Mouse (Mus musculus) C2C12 (cell line): ENCODE data around the gene Nav2. TPM values are rescaled to one million over a fixed set of nuclear protein-coding genes. Genes with fewer than 3 reads are reported as not detected.

Experiments used
- H3K27me3 ChIP-seq: one replicate; pipeline ENCODE4 v1.6.1; 2011; ENCODE audit not compliant: control insufficient read depth, insufficient read depth, insufficient read length
- H3K36me3 ChIP-seq: one replicate; pipeline ENCODE4 v1.6.1; 2011; ENCODE audit not compliant: control insufficient read depth, insufficient read depth
- H3K4me3 ChIP-seq: one replicate; pipeline ENCODE4 v1.5.1; 2011; ENCODE audit warnings: mild to moderate bottlenecking, control low read depth; ENCODE audit not compliant: poor library complexity, insufficient read depth, severe bottlenecking
- H3K79me2 ChIP-seq: one replicate; pipeline ENCODE4 v1.6.1; 2011; ENCODE audit not compliant: control insufficient read depth, insufficient read depth
- H3K79me3 ChIP-seq: one replicate; pipeline ENCODE4 v1.6.1; 2011; ENCODE audit warnings: low read depth, control low read depth
- H3ac ChIP-seq: one replicate; pipeline ENCODE3; 2011; ENCODE audit warnings: low read depth; ENCODE audit not compliant: control insufficient read depth, insufficient read length
- CEBPB ChIP-seq: IDR thresholded peaks from one replicate; pipeline ENCODE4 v1.6.1; 2011; ENCODE audit warnings: low read depth, mild to moderate bottlenecking, control low read depth, moderate library complexity
- CTCF ChIP-seq: IDR thresholded peaks from one replicate; pipeline ENCODE4 v1.5.1; 2011; ENCODE audit not compliant: control insufficient read depth, insufficient read depth, insufficient read length
- FOSL1 ChIP-seq: IDR thresholded peaks from one replicate; pipeline ENCODE4 v1.8.0; 2011; ENCODE audit warnings: mild to moderate bottlenecking, low read length; ENCODE audit not compliant: poor library complexity, insufficient read depth, severe bottlenecking
- MAX ChIP-seq: IDR thresholded peaks from one replicate; pipeline ENCODE4 v1.6.1; 2011; ENCODE audit warnings: mild to moderate bottlenecking, control low read depth
- MYOD1 ChIP-seq: IDR thresholded peaks from one replicate; pipeline ENCODE4 v1.6.1; 2011; ENCODE audit warnings: low read depth; ENCODE audit not compliant: control insufficient read depth, insufficient read length
- MYOG ChIP-seq: IDR thresholded peaks from one replicate; pipeline ENCODE4 v1.6.1; 2011; ENCODE audit not compliant: control insufficient read depth, insufficient read length; ENCODE audit errors: extremely low read depth
- USF1 ChIP-seq: IDR thresholded peaks from one replicate; pipeline ENCODE4 v1.6.1; 2011; ENCODE audit warnings: low read depth, mild to moderate bottlenecking, control low read depth, moderate library complexity
- polyA plus RNA-seq: library from polyadenylated mRNA; unstranded; fragments of >200 nt; fragmentation: generic; extraction: Trizol; gene quantifications from one replicate; pipeline ENCODE4 v1.2.1, GENCODE M21; 2012; ENCODE audit warnings: missing spikeins

The Nav2 gene
- polyA plus RNA-seq, 1 experiment, result 4.7 TPM

DNA sequence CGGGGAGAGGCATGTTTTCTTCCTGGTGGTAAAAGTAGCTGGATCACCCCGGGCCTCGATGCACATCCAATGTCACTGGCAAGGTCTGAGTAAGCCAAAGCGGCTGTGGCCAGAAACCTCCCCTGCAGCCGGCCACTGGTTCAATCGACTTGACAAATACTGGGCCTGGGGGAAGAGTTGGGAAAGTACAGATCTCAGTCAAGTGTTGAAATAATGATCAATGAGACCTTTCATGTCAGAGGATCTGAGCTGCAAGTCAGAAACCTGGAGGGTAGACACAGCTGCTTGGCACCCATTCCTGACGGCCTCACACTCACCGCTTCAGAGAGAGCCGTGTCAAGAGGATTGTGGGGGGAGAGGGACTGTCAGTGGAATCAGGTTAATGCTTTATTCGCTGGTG lies 548.9 kb downstream of the Nav2 start:
- Histone ChIP-seq H3ac (no peak overlapping the region), H3K27me3 (no peaks in the 10 kb centered on the region), H3K79me2 (no peaks in the 10 kb centered on the region), H3K79me3 (no peaks in the 10 kb centered on the region), H3K4me3 (no peak overlapping the region), H3K36me3 (no peaks in the 10 kb centered on the region)
- TF ChIP-seq USF1 (no peak), FOSL1 (no peak), CTCF (no peak), MYOG (no peak), CEBPB (no peak), MYOD1 (no peak), MAX (no peak)

GRCm38 (mm10) chr7:49457890-49458289 lies 549.4 kb downstream of the Nav2 start:
- H3K4me3 ChIP-seq, result no peak overlapping the region
- TF ChIP-seq USF1, result no peak
- no peak for TF ChIP-seq MYOD1
- TF ChIP-seq CEBPB, result no peak
- no peak for TF ChIP-seq FOSL1
- TF ChIP-seq MYOG, result no peak
- no peak for TF ChIP-seq CTCF
- no peak for TF ChIP-seq MAX
- no peaks in the 10 kb centered on the region for H3K36me3 ChIP-seq
- no peaks in the 10 kb centered on the region for H3K79me2 ChIP-seq
- H3K27me3 ChIP-seq, result no peaks in the 10 kb centered on the region
- no peaks in the 10 kb centered on the region for H3K79me3 ChIP-seq
- no peak overlapping the region for H3ac ChIP-seq

- no peaks in the 10 kb centered on the region for H3K79me2 ChIP-seq
- no peak overlapping the region for H3K4me3 ChIP-seq
- no peaks in the 10 kb centered on the region for H3K27me3 ChIP-seq
- no peak for TF ChIP-seq CTCF
- no peak for TF ChIP-seq MYOG
- no peaks in the 10 kb centered on the region for H3K79me3 ChIP-seq
- no peaks in the 10 kb centered on the region for H3K36me3 ChIP-seq
- no peak overlapping the region for H3ac ChIP-seq
Measured at GRCm38 (mm10) chr7:49462328-49462811, 553.9 kb downstream of the Nav2 start.

DNA sequence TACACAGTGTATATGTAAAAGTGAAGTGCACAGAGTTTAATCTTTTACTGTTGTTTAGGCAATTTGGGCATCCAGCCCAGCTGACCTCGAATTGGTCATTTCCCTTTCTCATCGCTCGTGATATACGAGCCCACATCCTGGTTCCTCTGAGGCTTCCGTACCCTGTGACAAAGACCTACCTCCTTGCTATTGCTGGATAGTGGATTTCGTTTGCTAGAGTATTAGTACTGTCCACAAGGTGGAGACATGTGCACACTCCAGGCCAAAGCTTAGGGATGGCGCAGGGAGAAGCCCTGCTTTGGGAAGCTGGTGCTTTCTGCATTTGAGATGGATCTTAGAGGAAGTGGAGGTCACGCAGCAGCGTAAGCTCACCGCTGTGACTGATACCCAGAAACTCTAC lies 559.3 kb downstream of the Nav2 start:
- Histone ChIP-seq H3K27me3 (no peaks in the 10 kb centered on the region), H3ac (no peak overlapping the region), H3K79me2 (no peaks in the 10 kb centered on the region), H3K36me3 (no peaks in the 10 kb centered on the region), H3K79me3 (no peaks in the 10 kb centered on the region), H3K4me3 (no peak overlapping the region)
- TF ChIP-seq MYOG (no peak), USF1 (no peak), FOSL1 (no peak), MYOD1 (no peak), MAX (no peak), CTCF (no peak), CEBPB (no peak)

DNA sequence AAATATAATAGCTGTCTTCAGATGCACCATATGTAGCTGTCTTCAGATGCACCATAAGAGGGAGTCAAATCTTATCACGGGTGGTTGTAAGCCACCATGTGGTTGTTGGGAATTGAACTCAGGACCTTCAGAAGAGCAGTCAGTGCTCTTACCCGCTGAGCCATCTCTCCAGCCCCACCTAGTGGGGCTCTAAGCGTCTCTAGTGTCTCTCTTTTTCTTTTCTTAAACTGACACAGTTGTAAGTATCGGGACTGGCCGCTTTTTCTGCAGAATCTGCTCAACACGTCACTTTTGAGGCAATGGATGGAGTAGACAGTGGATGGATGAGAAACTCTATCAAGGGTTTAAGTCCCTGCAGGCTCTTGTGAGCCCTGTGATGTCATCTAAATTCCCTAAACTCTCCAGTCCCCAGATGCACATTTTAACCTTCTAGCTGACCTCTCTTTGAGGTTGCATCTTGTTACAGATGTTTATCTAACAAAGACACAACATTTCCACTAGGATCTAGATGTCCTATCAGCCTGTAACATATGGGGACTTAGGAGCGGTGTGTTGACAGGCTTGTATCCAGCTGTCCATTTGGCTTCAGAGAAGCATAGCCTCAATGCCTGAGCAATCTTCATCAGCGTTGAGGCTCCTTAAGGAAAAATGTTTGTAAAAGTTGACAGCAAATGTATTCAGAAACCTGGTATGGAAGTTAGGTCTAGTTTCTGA lies 560.1 kb downstream of the Nav2 start:
- no peak for TF ChIP-seq MAX
- no peak for TF ChIP-seq CTCF
- no peak for TF ChIP-seq USF1
- no peak for TF ChIP-seq MYOD1
- H3K27me3 ChIP-seq, result no peaks in the 10 kb centered on the region
- H3K79me2 ChIP-seq, result no peaks in the 10 kb centered on the region
- H3K4me3 ChIP-seq, result no peak overlapping the region
- H3K36me3 ChIP-seq, result no peaks in the 10 kb centered on the region
- no peak overlapping the region for H3ac ChIP-seq
- no peaks in the 10 kb centered on the region for H3K79me3 ChIP-seq

GRCm38 (mm10) chr7:49471278-49471677 lies 562.8 kb downstream of the Nav2 start:
- H3K27me3 ChIP-seq, result no peaks in the 10 kb centered on the region
- no peaks in the 10 kb centered on the region for H3K36me3 ChIP-seq
- TF ChIP-seq MAX (no peak), USF1 (no peak), CEBPB (no peak), MYOG (no peak), FOSL1 (no peak), MYOD1 (no peak), CTCF (no peak)
- no peak overlapping the region for H3ac ChIP-seq
- H3K4me3 ChIP-seq, result no peak overlapping the region
- H3K79me3 ChIP-seq, result no peaks in the 10 kb centered on the region
- no peaks in the 10 kb centered on the region for H3K79me2 ChIP-seq
